Mouse (Mus musculus) stomach, embryonic 16.5 days (tissue): ENCODE measurements at regions not wholly inside any gene's neighbourhood (a gene's known extent, or its start where the extent isn't known, plus 50 kb on each side); places are given as distances from the start of the nearest gene placed in this dataset.
A peak's percentile ranks its signal among the peaks of the same experiment; 100 is the strongest.

Experiments
- ATAC-seq: fragments of 200-750 bp; cut with Nextera tagmentation; 2 replicates; pipeline ENCODE4 v1.8.0; 2017; ENCODE audit warnings: moderate number of reproducible peaks, moderate TSS enrichment; ENCODE audit not compliant: insufficient read depth, low FRiP score
- H3K27ac ChIP-seq: fragments of 300-500 bp; sonication (generic); 2 replicates; pipeline ENCODE4 v1.5.1; 2014; ENCODE audit warnings: low read length
- H3K27me3 ChIP-seq: fragments of 300-500 bp; sonication (generic); 2 replicates; pipeline ENCODE4 v1.6.1; 2014; ENCODE audit warnings: low read length, control low read depth, mixed read lengths; ENCODE audit not compliant: control insufficient read depth, insufficient read depth
- H3K36me3 ChIP-seq: fragments of 300-500 bp; sonication (generic); 2 replicates; pipeline ENCODE4 v1.6.1; 2014; ENCODE audit warnings: low read length; ENCODE audit not compliant: control insufficient read depth, insufficient read depth
- H3K4me1 ChIP-seq: fragments of 300-500 bp; sonication (generic); 2 replicates; pipeline ENCODE4 v1.6.1; 2014; ENCODE audit warnings: low read length, control low read depth, mixed read lengths; ENCODE audit not compliant: control insufficient read depth, insufficient read depth
- H3K4me2 ChIP-seq: fragments of 300-500 bp; sonication (generic); 2 replicates; pipeline ENCODE4 v1.6.1; 2014; ENCODE audit warnings: low read depth, low read length, mixed read lengths
- H3K4me3 ChIP-seq: fragments of 300-500 bp; sonication (generic); replicated peaks from 2 replicates; pipeline ENCODE4 v1.5.1; 2014; ENCODE audit warnings: mild to moderate bottlenecking, low read length
- H3K9ac ChIP-seq: fragments of 300-500 bp; sonication (generic); 2 replicates; pipeline ENCODE4 v1.6.1; 2014; ENCODE audit warnings: low read length
- H3K9me3 ChIP-seq: fragments of 300-500 bp; sonication (generic); replicated peaks from 2 replicates; pipeline ENCODE4 v1.6.1; 2016; ENCODE audit warnings: low read length, control low read depth; ENCODE audit not compliant: control insufficient read depth
- WGBS: fragments of 180-500 bp; shearing (Covaris S2); extraction: QIAGEN DNeasy Blood & Tissue Kit; methylation state at CpG from one replicate; pipeline ENCODE4 v1.1.7; 2014; 5-methylcytosine and 5-hydroxymethylcytosine counted together

- 85% methylated on average over 5 of the region's 5 CpGs for WGBS
- no peak overlapping the region for H3K4me2 ChIP-seq
- H3K9ac ChIP-seq: no peak overlapping the region
- no peaks in the 10 kb centered on the region for H3K36me3 ChIP-seq
- H3K4me1 ChIP-seq: no peaks in the 10 kb centered on the region
- H3K27me3 ChIP-seq: no peaks in the 10 kb centered on the region
- H3K4me3 ChIP-seq: no peak overlapping the region
- no peak overlapping the region for H3K27ac ChIP-seq
- H3K9me3 ChIP-seq: no peaks in the 10 kb centered on the region
- ATAC-seq: no peak
Observed at GRCm38 (mm10) chr6:13305873-13306272, 81.1 kb upstream of the Vwde start.

GRCm38 (mm10) chr6:13298171-13298570 is 73.4 kb upstream of the Vwde start:
- 80% methylated on average over 3 of the region's 3 CpGs for WGBS

GRCm38 (mm10) chr6:13297110-13297509 is 72.3 kb upstream of the Vwde start:
- Histone ChIP-seq H3K27ac (no peak overlapping the region), H3K9ac (no peak overlapping the region), H3K9me3 (no peaks in the 10 kb centered on the region), H3K4me1 (no peaks in the 10 kb centered on the region), H3K4me3 (no peak overlapping the region), H3K36me3 (no peaks in the 10 kb centered on the region), H3K4me2 (no peak overlapping the region), H3K27me3 (no peaks in the 10 kb centered on the region)
- ATAC-seq: no peak
- 63% methylated on average over 3 of the region's 3 CpGs for WGBS

More at GRCm38 (mm10) chr6:13298171-13298570, 73.4 kb upstream of the Vwde start:
- Histone ChIP-seq H3K4me3 (no peak overlapping the region), H3K36me3 (no peaks in the 10 kb centered on the region), H3K27me3 (no peaks in the 10 kb centered on the region), H3K9ac (no peak overlapping the region), H3K9me3 (no peaks in the 10 kb centered on the region), H3K27ac (no peak overlapping the region), H3K4me2 (no peak overlapping the region), H3K4me1 (no peaks in the 10 kb centered on the region)
- ATAC-seq: no peak

- no peaks in the 10 kb centered on the region for H3K9me3 ChIP-seq
- no peak for ATAC-seq
Observed at GRCm38 (mm10) chr6:13296041-13296440, 71.3 kb upstream of the Vwde start.

GRCm38 (mm10) chr6:13294393-13294792 is 69.6 kb upstream of the Vwde start:
- no peak overlapping the region for H3K4me2 ChIP-seq
- H3K9me3 ChIP-seq: no peaks in the 10 kb centered on the region
- WGBS: 52% methylated on average over 4 of the region's 4 CpGs
- H3K27ac ChIP-seq: no peak overlapping the region
- H3K4me3 ChIP-seq: no peak overlapping the region
- H3K36me3 ChIP-seq: no peaks in the 10 kb centered on the region
- H3K4me1 ChIP-seq: no peaks in the 10 kb centered on the region
- H3K27me3 ChIP-seq: no peaks in the 10 kb centered on the region
- no peak overlapping the region for H3K9ac ChIP-seq
- ATAC-seq: no peak

More at GRCm38 (mm10) chr6:13296041-13296440, 71.3 kb upstream of the Vwde start:
- Histone ChIP-seq H3K4me2 (no peak overlapping the region), H3K27ac (no peak overlapping the region), H3K36me3 (no peaks in the 10 kb centered on the region), H3K27me3 (no peaks in the 10 kb centered on the region), H3K4me3 (no peak overlapping the region), H3K9ac (no peak overlapping the region), H3K4me1 (no peaks in the 10 kb centered on the region)
- WGBS: 82% methylated on average over 2 of the region's 2 CpGs

DNA sequence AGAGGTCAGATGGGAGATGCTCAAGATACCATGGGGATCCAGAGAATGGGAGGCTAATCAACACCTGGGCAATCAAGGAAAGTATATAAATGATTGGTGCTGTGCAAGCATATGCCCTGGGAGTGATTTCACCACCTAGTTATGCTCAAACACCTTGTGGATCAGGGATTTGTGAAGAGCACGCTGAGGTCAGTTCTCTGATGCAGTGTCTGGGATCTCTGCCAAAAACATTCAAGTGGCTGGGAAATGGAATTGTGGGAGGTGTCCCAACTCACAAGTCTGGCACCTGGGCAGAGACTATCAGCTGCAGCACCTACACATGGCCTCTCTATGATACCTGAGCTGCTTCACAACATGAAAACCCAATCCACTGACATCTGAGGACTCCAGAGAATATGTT is 63.7 kb upstream of the Vwde start:
- H3K36me3 ChIP-seq: no peaks in the 10 kb centered on the region
- no peak overlapping the region for H3K27ac ChIP-seq
- no peaks in the 10 kb centered on the region for H3K27me3 ChIP-seq
- no peak overlapping the region for H3K4me2 ChIP-seq
- WGBS: 7% methylated on average over 1 of the region's 1 CpGs
- ATAC-seq: 0 out of 2 replicates have a peak, but pooled peaks have one; percentile 33
- no peak overlapping the region for H3K4me3 ChIP-seq
- H3K9ac ChIP-seq: no peak overlapping the region
- H3K4me1 ChIP-seq: no peaks in the 10 kb centered on the region; the same call in 1 of the 2 replicates
- no peaks in the 10 kb centered on the region for H3K9me3 ChIP-seq

DNA sequence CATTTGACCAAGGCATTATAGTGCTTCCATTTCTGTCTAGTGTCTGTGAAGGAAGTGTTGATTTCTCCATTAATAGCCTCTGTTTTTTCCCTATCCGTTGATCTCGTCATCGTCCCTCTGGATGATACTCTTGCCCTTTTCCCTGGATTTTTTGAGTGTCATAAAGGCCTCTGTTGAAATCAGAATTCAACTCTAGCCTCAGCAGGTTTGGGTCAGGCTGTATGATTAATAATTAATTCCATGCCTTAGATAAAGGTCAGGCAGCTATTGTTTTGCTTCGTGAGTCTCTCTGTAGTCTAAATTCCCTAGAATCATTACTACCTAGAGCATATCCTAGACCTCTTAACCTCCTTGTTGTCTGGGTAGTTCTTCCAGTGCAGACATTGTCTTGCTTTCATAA is 63.0 kb upstream of the Vwde start:
- 70% methylated on average over 4 of the region's 4 CpGs for WGBS
- Histone ChIP-seq H3K4me2 (no peak overlapping the region), H3K4me3 (no peak overlapping the region), H3K9ac (no peak overlapping the region), H3K36me3 (no peaks in the 10 kb centered on the region), H3K27ac (no peak overlapping the region), H3K27me3 (no peaks in the 10 kb centered on the region), H3K4me1 (no peaks in the 10 kb centered on the region; the same call in 1 of the 2 replicates), H3K9me3 (no peaks in the 10 kb centered on the region)
- ATAC-seq: no peak

GRCm38 (mm10) chr6:13286542-13287273 is 61.9 kb upstream of the Vwde start:
- no peak overlapping the region for H3K9ac ChIP-seq
- H3K9me3 ChIP-seq: no peaks in the 10 kb centered on the region
- no peak overlapping the region for H3K27ac ChIP-seq
- no peak overlapping the region for H3K4me3 ChIP-seq
- WGBS: 56% methylated on average over 6 of the region's 6 CpGs
- peak; percentile 17; the same call in 1 of the 2 replicates for ATAC-seq
- no peaks in the 10 kb centered on the region for H3K36me3 ChIP-seq
- no peaks in the 10 kb centered on the region for H3K27me3 ChIP-seq
- H3K4me2 ChIP-seq: no peak overlapping the region
- no peaks in the 10 kb centered on the region; the same call in 1 of the 2 replicates for H3K4me1 ChIP-seq

GRCm38 (mm10) chr6:13280835-13281234 is 56.1 kb upstream of the Vwde start:
- Histone ChIP-seq H3K4me1 (no peaks in the 10 kb centered on the region; the same call in 1 of the 2 replicates), H3K4me3 (no peak overlapping the region), H3K36me3 (no peaks in the 10 kb centered on the region), H3K4me2 (no peak overlapping the region), H3K27me3 (no peaks in the 10 kb centered on the region), H3K27ac (no peak overlapping the region), H3K9ac (no peak overlapping the region), H3K9me3 (no peaks in the 10 kb centered on the region)
- WGBS: 1% methylated on average over 3 of the region's 3 CpGs
- no peak for ATAC-seq
